ENCODE assay signal across 15 mouse cellular contexts in the genomic region with DNA sequence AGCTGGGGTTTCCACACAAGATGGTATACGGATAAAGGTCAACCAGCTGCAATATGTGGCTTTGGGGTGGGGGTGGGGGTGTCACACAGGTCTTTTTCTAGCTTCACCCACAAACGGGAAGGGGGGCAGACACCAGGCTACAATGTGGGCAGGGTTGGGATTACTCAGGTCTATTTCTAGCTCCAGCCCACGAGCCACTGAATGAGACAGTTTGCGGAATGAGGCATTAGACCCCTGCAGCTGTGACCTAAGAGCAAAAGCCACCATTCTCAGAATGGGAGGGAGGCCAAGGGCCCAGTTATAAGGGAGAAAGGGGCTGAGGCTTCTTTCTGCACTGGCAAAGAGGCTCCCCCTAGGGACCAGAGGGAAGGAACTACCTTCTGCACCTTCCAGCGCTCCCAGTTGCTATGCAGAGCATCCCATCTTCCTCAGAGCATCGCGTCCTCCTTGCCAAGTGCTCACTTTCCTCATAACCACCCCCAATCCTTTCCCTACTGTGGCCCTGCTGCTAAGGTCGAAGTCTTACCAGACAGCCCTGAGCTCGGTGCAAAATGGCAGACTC. TPM values are rescaled to one million over a fixed set of nuclear protein-coding genes. Genes with fewer than 3 reads are reported as not detected.
DNase-seq lines count a peak whose midpoint lies in the region; ATAC-seq and TF ChIP-seq lines count a peak whose summit lies in the region.
"Had no signal": no experiment of that assay in that cellular context is flagged by ENCODE, and none has a peak within 500 bp of the region (broad histone marks: within the 10 kb centered on the region; RNA-seq: fewer than 3 reads in every experiment).

No protein-coding gene starts in this region.

- no peak overlapping the region for H3K27ac ChIP-seq in embryonic facial prominence, embryonic 14.5 days (replicated peaks; ENCODE audit: low read depth, low read length)
- no peak overlapping the region; the same call in 1 of the 2 replicates for H3K27ac ChIP-seq in embryonic facial prominence, embryonic 10.5 days (replicated peaks)
- no peak overlapping the region for H3K27ac ChIP-seq in liver, postnatal 0 days (ENCODE audit: low read depth)
- H3K27ac ChIP-seq in liver, embryonic 11.5 days (ENCODE audit: low read depth, low read length) = no peak overlapping the region
- H3K27ac ChIP-seq in embryonic fibroblast, embryonic 13.5 days (ENCODE audit: insufficient read depth, low read length) = no peak overlapping the region
- H3K27ac ChIP-seq in midbrain, embryonic 16.5 days (ENCODE audit: low read length) = no peak overlapping the region
- H3K27ac ChIP-seq: embryonic facial prominence, embryonic 15.5 days; hindbrain, embryonic 15.5 days; midbrain, embryonic 12.5 days; stomach, embryonic 15.5 days had no signal

- H3K9me3 ChIP-seq in embryonic facial prominence, embryonic 14.5 days (ENCODE audit: control insufficient read depth, low read length) = no peaks in the 10 kb centered on the region
- H3K9me3 ChIP-seq in embryonic facial prominence, embryonic 10.5 days = no peaks in the 10 kb centered on the region
- H3K9me3 ChIP-seq in liver, postnatal 0 days (ENCODE audit: low read length) = no peaks in the 10 kb centered on the region
- no peaks in the 10 kb centered on the region for H3K9me3 ChIP-seq in liver, embryonic 11.5 days (ENCODE audit: control insufficient read depth, low read length)
- no peaks in the 10 kb centered on the region for H3K9me3 ChIP-seq in E14TG2a.4 (ENCODE audit: low read length)
- H3K9me3 ChIP-seq in midbrain, embryonic 16.5 days (replicated peaks; ENCODE audit: control insufficient read depth, low read length, poor library complexity, severe bottlenecking) = no peaks in the 10 kb centered on the region
- H3K9me3 ChIP-seq: embryonic facial prominence, embryonic 15.5 days; hindbrain, embryonic 15.5 days; midbrain, embryonic 12.5 days; stomach, embryonic 15.5 days had no signal

- no peak for ATAC-seq in embryonic facial prominence, embryonic 14.5 days (ENCODE audit: low read depth)
- no peak for ATAC-seq in liver, postnatal 0 days
- no peak for ATAC-seq in liver, embryonic 11.5 days (replicated peaks; ENCODE audit: low FRiP score)
- ATAC-seq in granulocyte monocyte progenitor cell, adult 5-6 weeks (replicated peaks; ENCODE audit: poor library complexity, severe bottlenecking) = no peak
- no peak for ATAC-seq in midbrain, embryonic 16.5 days
- ATAC-seq: forebrain, embryonic 14.5 days had no signal

- no peaks in the 10 kb centered on the region for H3K36me3 ChIP-seq in embryonic facial prominence, embryonic 14.5 days (ENCODE audit: control insufficient read depth, insufficient read depth, low read length)
- no peaks in the 10 kb centered on the region for H3K36me3 ChIP-seq in embryonic facial prominence, embryonic 10.5 days (replicated peaks)
- H3K36me3 ChIP-seq in liver, postnatal 0 days (replicated peaks; ENCODE audit: insufficient read depth, low read length) = no peaks in the 10 kb centered on the region
- H3K36me3 ChIP-seq in liver, embryonic 11.5 days (ENCODE audit: control insufficient read depth, insufficient read depth, low read length) = no peaks in the 10 kb centered on the region
- H3K36me3 ChIP-seq in E14TG2a.4 (ENCODE audit: insufficient read depth, low read length) = no peaks in the 10 kb centered on the region
- H3K36me3 ChIP-seq in midbrain, embryonic 16.5 days (ENCODE audit: control insufficient read depth, insufficient read depth, low read length) = no peaks in the 10 kb centered on the region
- H3K36me3 ChIP-seq: embryonic facial prominence, embryonic 15.5 days; hindbrain, embryonic 15.5 days; midbrain, embryonic 12.5 days; stomach, embryonic 15.5 days had no signal

- H3K4me1 ChIP-seq in embryonic facial prominence, embryonic 14.5 days (ENCODE audit: control insufficient read depth, insufficient read depth, low read length) = peaks cover 12% of the 10 kb centered on the region
- peaks cover 73% of the 10 kb centered on the region for H3K4me1 ChIP-seq in embryonic facial prominence, embryonic 10.5 days
- H3K4me1 ChIP-seq in liver, postnatal 0 days (ENCODE audit: insufficient read depth) = no peaks in the 10 kb centered on the region; the same call in 1 of the 2 replicates
- H3K4me1 ChIP-seq in liver, embryonic 11.5 days (replicated peaks; ENCODE audit: control insufficient read depth, insufficient read depth, low read length) = no peaks in the 10 kb centered on the region
- peaks cover 12% of the 10 kb centered on the region for H3K4me1 ChIP-seq in E14TG2a.4 (replicated peaks; ENCODE audit: low read depth, low read length)
- H3K4me1 ChIP-seq in embryonic fibroblast, embryonic 13.5 days (ENCODE audit: control insufficient read depth, insufficient read depth, low read length) = peaks cover 2% of the 10 kb centered on the region; the same call in 1 of the 2 replicates
- peaks cover 12% of the 10 kb centered on the region for H3K4me1 ChIP-seq in midbrain, embryonic 16.5 days (ENCODE audit: control insufficient read depth, insufficient read depth, low read length)

- no peak overlapping the region for H3K4me2 ChIP-seq in embryonic facial prominence, embryonic 14.5 days (ENCODE audit: low read depth, low read length)
- no peak overlapping the region for H3K4me2 ChIP-seq in liver, postnatal 0 days (ENCODE audit: low read depth, low read length)
- no peak overlapping the region for H3K4me2 ChIP-seq in liver, embryonic 11.5 days
- H3K4me2 ChIP-seq in midbrain, embryonic 16.5 days (ENCODE audit: low read length) = no peak overlapping the region
- H3K4me2 ChIP-seq: embryonic facial prominence, embryonic 15.5 days; hindbrain, embryonic 15.5 days; midbrain, embryonic 12.5 days; stomach, embryonic 15.5 days had no signal

- no peak overlapping the region for H3K9ac ChIP-seq in embryonic facial prominence, embryonic 14.5 days (ENCODE audit: low read depth, low read length)
- no peak overlapping the region for H3K9ac ChIP-seq in liver, postnatal 0 days (replicated peaks)
- H3K9ac ChIP-seq in liver, embryonic 11.5 days (ENCODE audit: low read depth, low read length) = no peak overlapping the region
- no peak overlapping the region for H3K9ac ChIP-seq in midbrain, embryonic 16.5 days (ENCODE audit: low read depth, low read length)
- H3K9ac ChIP-seq: embryonic facial prominence, embryonic 15.5 days; hindbrain, embryonic 15.5 days; midbrain, embryonic 12.5 days; stomach, embryonic 15.5 days had no signal

- no peaks in the 10 kb centered on the region for H3K27me3 ChIP-seq in embryonic facial prominence, embryonic 14.5 days (replicated peaks; ENCODE audit: control insufficient read depth, insufficient read depth, low read length)
- H3K27me3 ChIP-seq in embryonic facial prominence, embryonic 10.5 days (replicated peaks; ENCODE audit: low read depth, poor library complexity, severe bottlenecking) = no peaks in the 10 kb centered on the region
- no peaks in the 10 kb centered on the region for H3K27me3 ChIP-seq in liver, postnatal 0 days (ENCODE audit: insufficient read depth, low read length)
- no peaks in the 10 kb centered on the region; the same call in 1 of the 2 replicates for H3K27me3 ChIP-seq in liver, embryonic 11.5 days (replicated peaks; ENCODE audit: control insufficient read depth, insufficient read depth, low read length)
- peaks cover 22% of the 10 kb centered on the region for H3K27me3 ChIP-seq in E14TG2a.4 (ENCODE audit: insufficient read depth, low read length)
- H3K27me3 ChIP-seq in midbrain, embryonic 16.5 days (ENCODE audit: control insufficient read depth, insufficient read depth, low read depth, low read length) = no peaks in the 10 kb centered on the region
- H3K27me3 ChIP-seq: hindbrain, embryonic 15.5 days; midbrain, embryonic 12.5 days; stomach, embryonic 15.5 days had no signal

- peak; percentile 34 for DNase-seq in embryonic facial prominence, embryonic 14.5 days (ENCODE audit: low spot score)
- no peak for DNase-seq in embryonic facial prominence, embryonic 10.5 days (ENCODE audit: low spot score)
- DNase-seq in liver, postnatal 0 days = no peak
- DNase-seq in liver, embryonic 11.5 days (ENCODE audit: low spot score) = no peak
- DNase-seq: kidney, adult 9 months; retina, postnatal 1 day had no signal

- TF ChIP-seq POLR2A in embryonic fibroblast, embryonic 13.5 days (IDR thresholded peaks at IDR 0.05; ENCODE audit: low read depth, low read length) = no peak

- H3K4me3 ChIP-seq in embryonic facial prominence, embryonic 14.5 days (ENCODE audit: low read depth, low read length) = no peak overlapping the region
- H3K4me3 ChIP-seq in embryonic facial prominence, embryonic 10.5 days = no peak overlapping the region
- H3K4me3 ChIP-seq in liver, postnatal 0 days (ENCODE audit: low read depth, low read length) = no peak overlapping the region
- no peak overlapping the region for H3K4me3 ChIP-seq in liver, embryonic 11.5 days (ENCODE audit: low read depth, low read length)
- H3K4me3 ChIP-seq in E14TG2a.4 (replicated peaks; ENCODE audit: low read length) = no peak overlapping the region
- no peak overlapping the region for H3K4me3 ChIP-seq in embryonic fibroblast, embryonic 13.5 days (ENCODE audit: insufficient read depth, low read length)
- no peak overlapping the region for H3K4me3 ChIP-seq in midbrain, embryonic 16.5 days (ENCODE audit: low read depth, low read length)
- H3K4me3 ChIP-seq: embryonic facial prominence, embryonic 15.5 days; hindbrain, embryonic 15.5 days; midbrain, embryonic 12.5 days; stomach, embryonic 15.5 days had no signal

- 42% methylated on average over 9 of the region's 9 CpGs for WGBS in embryonic facial prominence, embryonic 14.5 days
- WGBS in embryonic facial prominence, embryonic 10.5 days = 43% methylated on average over 9 of the region's 9 CpGs
- WGBS in liver, postnatal 0 days (ENCODE audit: insufficient replicate concordance) = 32% methylated on average over 9 of the region's 9 CpGs
- 41% methylated on average over 9 of the region's 9 CpGs for WGBS in liver, embryonic 11.5 days
- WGBS in midbrain, embryonic 16.5 days = 50% methylated on average over 9 of the region's 9 CpGs

- peak; percentile 23; the same call in 1 of the 2 replicates for TF ChIP-seq CTCF in liver, postnatal 0 days (IDR thresholded peaks at IDR 0.05; ENCODE audit: low read depth)
- TF ChIP-seq CTCF in E14TG2a.4 (conservative IDR thresholded peaks at IDR 0.05; ENCODE audit: low read length) = 0 out of 2 replicates have a peak, but pooled peaks have one; percentile 7
- TF ChIP-seq CTCF in embryonic fibroblast, embryonic 13.5 days (IDR thresholded peaks at IDR 0.05; ENCODE audit: borderline replicate concordance, insufficient read depth, low read length) = 0 out of 2 replicates have a peak, but pooled peaks have one; percentile 2

- TF ChIP-seq EP300 in liver, postnatal 0 days (IDR thresholded peaks at IDR 0.05; ENCODE audit: low read depth) = no peak

RNA-seq across cellular contexts. Expression of gene Sfswap, which starts 44.4 kb away (rescaled TPM):
- 44.4 and 44.5 TPM in 2 replicates for polyA plus RNA-seq in embryonic facial prominence, embryonic 14.5 days (2014; fragmentation: Nextera tagmentation; extraction: Ambion mirVana)
- 43.0 and 43.7 TPM in 2 replicates for polyA plus RNA-seq in embryonic facial prominence, embryonic 10.5 days (2016; fragmentation: Nextera tagmentation; extraction: Ambion mirVana)
- 10.6 and 11.0 TPM in 2 replicates for polyA plus RNA-seq in liver, postnatal 0 days (2015; fragmentation: Nextera tagmentation; extraction: Ambion mirVana)
- 38.7 and 40.9 TPM in 2 replicates for polyA plus RNA-seq in liver, embryonic 11.5 days (2014; fragmentation: Nextera tagmentation; extraction: Ambion mirVana)
- polyA plus RNA-seq in embryonic fibroblast, embryonic 13.5 days (2011; ENCODE audit: insufficient read length, low read depth, missing spikeins) = 65.4 and 76.7 TPM in 2 replicates
- total RNA-seq in granulocyte monocyte progenitor cell, adult 5-6 weeks (2014; fragmentation: Nextera tagmentation) = 75.3 and 87.2 TPM in 2 replicates
- total RNA-seq in granulocyte monocyte progenitor cell, adult 5-6 weeks (2017) = 67.2 and 72.7 TPM in 2 replicates
- 49.6 and 53.6 TPM in 2 replicates for polyA plus RNA-seq in midbrain, embryonic 16.5 days (2015; fragmentation: Nextera tagmentation; extraction: Ambion mirVana)
